Mouse (Mus musculus) lung, adult 18-20 months (tissue): ENCODE data around the gene Sergef.

ENCODE experiments used
- DNase-seq, 2 experiments: peaks; one replicate each; pipeline ENCODE4 v3.0.0; 2022; ENCODE audit warnings: mixed read lengths in 2 of 2

The Sergef gene

GRCm38 (mm10) chr7:46400346-46400745, 239.3 kb downstream of the Sergef start:
- no peak for DNase-seq

- no peak for DNase-seq
Observed at GRCm38 (mm10) chr7:46399676-46400075, 239.9 kb downstream of the Sergef start.

- no peak for DNase-seq
Observed at GRCm38 (mm10) chr7:46398612-46399011, 241.0 kb downstream of the Sergef start.

GRCm38 (mm10) chr7:46397732-46398333, 241.8 kb downstream of the Sergef start:
- no peak for DNase-seq

GRCm38 (mm10) chr7:46396928-46397731, 242.5 kb downstream of the Sergef start:
- DNase-seq = no peak

- DNase-seq = peak; percentile 36 to 57
Observed at GRCm38 (mm10) chr7:46396231-46396927, 243.2 kb downstream of the Sergef start, which contains the start of gene Kcnc1. Gene Kcnc1 (plus strand): TSS chr7:46396497.

GRCm38 (mm10) chr7:46395571-46395970, 244.0 kb downstream of the Sergef start:
- DNase-seq = no peak

- DNase-seq = no peak
Observed at GRCm38 (mm10) chr7:46394933-46395332, 244.7 kb downstream of the Sergef start.

- DNase-seq = no peak
Observed at GRCm38 (mm10) chr7:46393718-46394511, 245.7 kb downstream of the Sergef start.
